Mouse (Mus musculus): Measurements from ENCODE around the gene Pam. TPM values are rescaled to one million over a fixed set of nuclear protein-coding genes. Genes with fewer than 3 reads are reported as not detected.

Pam gene
- polyA plus RNA-seq, 1 experiment from 2014 or later: 76.4 TPM

DNA sequence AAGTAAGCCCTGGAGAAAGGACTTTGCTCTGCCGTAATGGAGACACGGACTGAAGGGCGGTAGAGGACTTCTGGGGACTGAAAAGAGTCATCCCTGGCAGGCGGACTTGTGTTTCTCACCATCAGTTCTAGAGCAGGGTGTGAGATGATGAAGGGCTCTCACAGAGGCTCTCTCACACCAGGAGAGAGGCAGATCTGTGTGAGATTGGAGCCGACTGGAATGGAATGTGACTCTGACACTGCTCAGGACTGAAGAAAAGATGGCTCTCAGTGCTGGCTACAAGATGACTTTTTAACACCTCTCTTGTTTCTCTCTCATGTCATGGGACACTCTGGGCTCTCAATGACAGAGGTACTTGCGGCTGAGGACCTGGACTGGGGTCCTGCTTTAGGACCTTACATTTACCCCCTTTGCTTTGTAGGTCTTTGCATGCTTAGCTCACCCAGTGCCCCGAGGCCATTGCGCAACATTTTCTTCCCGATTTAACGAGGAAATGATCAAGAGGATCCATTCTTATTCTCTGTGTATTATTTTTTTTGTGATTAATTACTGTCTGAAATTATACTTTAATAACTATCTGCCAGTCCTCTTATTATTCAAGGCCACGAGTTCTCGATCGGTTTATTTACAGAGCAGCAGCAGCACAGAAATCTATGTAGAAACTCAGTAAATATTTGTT is 10.7 kb downstream of the Pam start:
- no peak for DNase-seq (ENCODE audit: low spot score)
- H3K9me3 ChIP-seq (ENCODE audit: control insufficient read depth, low read length): no peaks in the 10 kb centered on the region
- ATAC-seq (ENCODE audit: low FRiP score, low TSS enrichment): 0 out of 2 replicates have a peak, but pooled peaks have one; percentile 34
- 0 out of 2 replicates have a peak overlapping the region, but pooled peaks have one; percentile 4 for H3K9ac ChIP-seq (ENCODE audit: low read length)
- no peak overlapping the region for H3K4me2 ChIP-seq (replicated peaks; ENCODE audit: low read depth)
- no peaks in the 10 kb centered on the region for H3K27me3 ChIP-seq (ENCODE audit: control insufficient read depth, insufficient read depth, low read length)
- no peaks in the 10 kb centered on the region for H3K36me3 ChIP-seq (ENCODE audit: control insufficient read depth, insufficient read depth, low read length)
- H3K27ac ChIP-seq (replicated peaks): peak overlapping the region; percentile 40; the same call in 1 of the 2 replicates
- H3K4me1 ChIP-seq (replicated peaks; ENCODE audit: control insufficient read depth, insufficient read depth): 0 out of 2 replicates have a peak, but pooled peaks cover 3% of the 10 kb centered on the region
- TF ChIP-seq EP300 (optimal IDR thresholded peaks at IDR 0.05): no peak
- TF ChIP-seq CTCF (IDR thresholded peaks at IDR 0.05; ENCODE audit: low read depth): no peak
- H3K4me3 ChIP-seq (ENCODE audit: low read depth, low read length): no peak overlapping the region
- WGBS: 59% methylated on average over 13 of the region's 13 CpGs

DNA sequence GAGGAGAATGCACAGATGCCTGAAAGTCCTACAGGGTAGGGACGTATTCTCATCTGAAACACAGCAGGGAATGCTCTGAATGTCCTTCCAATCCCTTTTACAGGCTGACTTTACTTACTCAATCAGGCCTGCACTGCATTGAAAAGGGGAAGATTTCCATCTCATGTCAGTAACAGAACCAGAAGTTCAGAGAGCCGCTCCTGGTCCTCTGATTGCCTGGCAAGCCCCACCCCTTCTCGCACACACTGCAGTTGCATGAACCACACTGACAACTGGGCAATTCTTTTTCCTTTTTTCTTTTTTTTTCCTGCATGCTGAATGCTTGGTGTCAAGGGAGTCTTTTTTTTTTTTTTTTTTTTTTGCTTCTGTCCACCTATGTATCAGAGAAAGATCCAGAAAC is 11.9 kb downstream of the Pam start:
- Histone ChIP-seq H3K4me2 (replicated peaks; ENCODE audit: low read depth) (no peak overlapping the region), H3K4me1 (replicated peaks; ENCODE audit: control insufficient read depth, insufficient read depth) (0 out of 2 replicates have a peak, but pooled peaks cover 3% of the 10 kb centered on the region), H3K27me3 (ENCODE audit: control insufficient read depth, insufficient read depth, low read length) (no peaks in the 10 kb centered on the region), H3K36me3 (ENCODE audit: control insufficient read depth, insufficient read depth, low read length) (no peaks in the 10 kb centered on the region), H3K9ac (ENCODE audit: low read length) (no peak overlapping the region), H3K4me3 (ENCODE audit: low read depth, low read length) (no peak overlapping the region), H3K9me3 (ENCODE audit: control insufficient read depth, low read length) (no peaks in the 10 kb centered on the region), H3K27ac (replicated peaks) (no peak overlapping the region)
- TF ChIP-seq EP300 (optimal IDR thresholded peaks at IDR 0.05) (no peak), CTCF (IDR thresholded peaks at IDR 0.05; ENCODE audit: low read depth) (no peak)
- ATAC-seq (ENCODE audit: low FRiP score, low TSS enrichment) (no peak), DNase-seq (ENCODE audit: low spot score) (no peak)
- WGBS: 58% methylated on average over 3 of the region's 3 CpGs

DNA sequence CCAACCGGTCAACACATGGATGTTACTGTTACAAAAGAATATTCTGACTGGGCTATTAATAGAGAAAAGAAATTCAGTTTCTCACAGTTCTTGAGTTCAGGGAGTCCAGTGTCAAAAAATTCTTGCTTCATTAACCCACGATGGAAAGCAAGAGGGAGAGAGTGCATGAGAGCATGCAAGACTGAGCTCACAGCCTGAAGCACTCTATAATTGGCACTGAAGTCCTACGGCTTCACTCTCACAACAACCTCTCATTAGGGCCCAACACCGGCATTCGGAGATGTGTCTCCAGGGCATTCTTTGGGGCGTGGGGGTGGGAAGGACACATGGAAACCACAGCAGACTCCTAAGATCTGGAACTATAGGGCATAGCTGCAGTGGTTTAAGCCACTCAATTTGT is 12.5 kb downstream of the Pam start:
- H3K4me2 ChIP-seq (replicated peaks; ENCODE audit: low read depth): no peak overlapping the region
- no peaks in the 10 kb centered on the region for H3K9me3 ChIP-seq (ENCODE audit: control insufficient read depth, low read length)
- H3K9ac ChIP-seq (ENCODE audit: low read length): no peak overlapping the region
- no peaks in the 10 kb centered on the region for H3K27me3 ChIP-seq (ENCODE audit: control insufficient read depth, insufficient read depth, low read length)
- 77% methylated on average over 6 of the region's 6 CpGs for WGBS
- TF ChIP-seq CTCF (IDR thresholded peaks at IDR 0.05; ENCODE audit: low read depth) (no peak), EP300 (optimal IDR thresholded peaks at IDR 0.05) (no peak)
- no peak for DNase-seq (ENCODE audit: low spot score)
- H3K36me3 ChIP-seq (ENCODE audit: control insufficient read depth, insufficient read depth, low read length): no peaks in the 10 kb centered on the region
- H3K27ac ChIP-seq (replicated peaks): no peak overlapping the region
- H3K4me1 ChIP-seq (replicated peaks; ENCODE audit: control insufficient read depth, insufficient read depth): 0 out of 2 replicates have a peak, but pooled peaks cover 3% of the 10 kb centered on the region
- no peak overlapping the region for H3K4me3 ChIP-seq (ENCODE audit: low read depth, low read length)
- no peak for ATAC-seq (ENCODE audit: low FRiP score, low TSS enrichment)

DNA sequence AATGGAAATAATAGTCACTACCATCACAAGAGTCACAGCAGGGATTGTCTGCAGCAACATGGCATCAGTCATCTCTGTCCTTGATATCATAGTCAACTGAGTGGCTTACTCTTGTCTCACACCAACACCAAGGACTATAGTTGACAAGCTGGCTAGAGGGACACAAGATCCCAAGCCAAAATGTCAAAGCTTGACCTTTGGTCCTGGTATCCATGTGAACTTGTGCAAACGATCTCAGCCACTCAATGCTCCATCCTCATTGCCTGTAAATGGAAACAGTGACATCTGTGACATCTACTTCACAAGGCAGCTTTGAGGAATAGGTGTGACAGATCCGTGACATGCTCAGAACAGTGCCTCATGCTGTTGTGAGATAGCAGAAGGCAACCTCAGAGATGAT is 15.0 kb downstream of the Pam start:
- no peak for TF ChIP-seq EP300 (optimal IDR thresholded peaks at IDR 0.05)
- no peak for TF ChIP-seq CTCF (IDR thresholded peaks at IDR 0.05; ENCODE audit: low read depth)
- no peak for ATAC-seq (ENCODE audit: low FRiP score, low TSS enrichment)
- no peaks in the 10 kb centered on the region for H3K36me3 ChIP-seq (ENCODE audit: control insufficient read depth, insufficient read depth, low read length)
- 73% methylated on average over 2 of the region's 2 CpGs for WGBS
- H3K27me3 ChIP-seq (ENCODE audit: control insufficient read depth, insufficient read depth, low read length): no peaks in the 10 kb centered on the region
- no peak overlapping the region for H3K27ac ChIP-seq (replicated peaks)
- H3K4me2 ChIP-seq (replicated peaks; ENCODE audit: low read depth): no peak overlapping the region
- 0 out of 2 replicates have a peak, but pooled peaks cover 3% of the 10 kb centered on the region for H3K4me1 ChIP-seq (replicated peaks; ENCODE audit: control insufficient read depth, insufficient read depth)
- no peak overlapping the region for H3K4me3 ChIP-seq (ENCODE audit: low read depth, low read length)
- no peaks in the 10 kb centered on the region for H3K9me3 ChIP-seq (ENCODE audit: control insufficient read depth, low read length)
- DNase-seq (ENCODE audit: low spot score): no peak
- H3K9ac ChIP-seq (ENCODE audit: low read length): no peak overlapping the region

DNA sequence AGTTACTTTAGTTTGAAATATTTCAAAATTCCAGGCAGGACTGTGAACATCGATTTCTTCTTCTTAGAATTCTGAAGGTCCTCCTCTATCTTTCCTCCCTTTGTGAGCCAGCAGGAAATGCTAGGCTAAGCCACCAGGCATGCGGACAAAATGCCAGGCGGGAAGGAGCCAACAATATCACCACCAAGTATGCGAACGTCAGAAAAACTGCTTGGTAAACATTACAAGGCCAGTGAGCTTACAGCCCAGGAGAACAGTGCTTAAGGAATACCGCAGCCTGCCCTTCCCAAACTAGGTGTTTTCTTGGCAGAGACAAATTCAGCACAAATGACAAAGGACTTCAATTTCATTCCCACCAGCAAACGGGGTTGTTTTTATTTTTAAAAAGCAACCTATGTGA is 15.8 kb downstream of the Pam start:
- Histone ChIP-seq H3K4me3 (ENCODE audit: low read depth, low read length) (no peak overlapping the region), H3K27me3 (ENCODE audit: control insufficient read depth, insufficient read depth, low read length) (no peaks in the 10 kb centered on the region), H3K36me3 (ENCODE audit: control insufficient read depth, insufficient read depth, low read length) (no peaks in the 10 kb centered on the region), H3K4me1 (replicated peaks; ENCODE audit: control insufficient read depth, insufficient read depth) (0 out of 2 replicates have a peak, but pooled peaks cover 3% of the 10 kb centered on the region), H3K9me3 (ENCODE audit: control insufficient read depth, low read length) (no peaks in the 10 kb centered on the region), H3K4me2 (replicated peaks; ENCODE audit: low read depth) (no peak overlapping the region), H3K27ac (replicated peaks) (no peak overlapping the region), H3K9ac (ENCODE audit: low read length) (no peak overlapping the region)
- peak; percentile 33 for DNase-seq (ENCODE audit: low spot score)
- TF ChIP-seq EP300 (optimal IDR thresholded peaks at IDR 0.05) (no peak), CTCF (IDR thresholded peaks at IDR 0.05; ENCODE audit: low read depth) (no peak)
- ATAC-seq (ENCODE audit: low FRiP score, low TSS enrichment): no peak
- WGBS: 35% methylated on average over 7 of the region's 7 CpGs

DNA sequence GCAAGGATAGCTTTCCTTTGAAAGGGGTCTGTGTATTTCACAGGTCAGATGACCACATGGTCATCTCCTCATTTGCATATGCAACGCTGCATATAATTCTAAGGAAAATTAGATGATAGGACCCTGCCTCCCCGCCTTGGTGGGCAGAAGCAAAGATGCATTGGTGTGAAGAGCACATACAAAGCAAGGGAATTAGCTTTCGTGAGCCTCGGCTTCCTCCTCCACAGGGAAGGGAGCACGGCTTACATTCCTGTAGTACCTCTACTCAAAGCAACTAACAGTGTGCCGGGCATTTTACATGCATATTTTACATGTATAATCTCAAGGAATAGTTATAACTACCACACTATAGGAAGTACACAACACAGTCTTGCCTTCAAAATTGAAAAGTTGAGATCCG is 16.7 kb downstream of the Pam start:
- H3K4me3 ChIP-seq (ENCODE audit: low read depth, low read length): no peak overlapping the region
- ATAC-seq (ENCODE audit: low FRiP score, low TSS enrichment): no peak
- TF ChIP-seq CTCF (IDR thresholded peaks at IDR 0.05; ENCODE audit: low read depth): no peak
- no peak for TF ChIP-seq EP300 (optimal IDR thresholded peaks at IDR 0.05)

More for the DNA sequence above, 16.7 kb downstream of the Pam start:
- Histone ChIP-seq H3K27me3 (ENCODE audit: control insufficient read depth, insufficient read depth, low read length) (no peaks in the 10 kb centered on the region), H3K4me2 (replicated peaks; ENCODE audit: low read depth) (no peak overlapping the region), H3K9ac (ENCODE audit: low read length) (no peak overlapping the region), H3K9me3 (ENCODE audit: control insufficient read depth, low read length) (no peaks in the 10 kb centered on the region), H3K36me3 (ENCODE audit: control insufficient read depth, insufficient read depth, low read length) (no peaks in the 10 kb centered on the region), H3K4me1 (replicated peaks; ENCODE audit: control insufficient read depth, insufficient read depth) (0 out of 2 replicates have a peak, but pooled peaks cover 3% of the 10 kb centered on the region), H3K27ac (replicated peaks) (no peak overlapping the region)
- WGBS: 93% methylated on average over 7 of the region's 7 CpGs
- DNase-seq (ENCODE audit: low spot score): no peak

Data from stomach, postnatal 0 days (tissue).